Mouse (Mus musculus) liver, embryonic 14.5 days (tissue): Measurements from ENCODE around the gene Gm16181. TPM values are rescaled to one million over a fixed set of nuclear protein-coding genes. Genes with fewer than 3 reads are reported as not detected.

Experiments used
- ATAC-seq: fragments of 200-750 bp; cut with Nextera tagmentation; 2 replicates; pipeline ENCODE4 v1.8.0; 2017; ENCODE audit warnings: moderate number of reproducible peaks, mild to moderate bottlenecking, moderate library complexity; ENCODE audit not compliant: insufficient read depth
- DNase-seq, 3 experiments: peaks; one replicate each; pipeline ENCODE4 v3.0.0-alpha.2; 2012 to 2013; ENCODE audit warnings: low read depth in 3 of 3, low spot score in 3 of 3
- H3K27ac ChIP-seq: fragments of 300-500 bp; sonication (generic); 2 replicates; pipeline ENCODE4 v1.5.1; 2014; ENCODE audit warnings: moderate library complexity, mild to moderate bottlenecking, control low read depth, inconsistent platforms
- H3K27me3 ChIP-seq: fragments of 300-500 bp; sonication (generic); 2 replicates; pipeline ENCODE4 v1.6.1; 2014; ENCODE audit warnings: mild to moderate bottlenecking, low read length, moderate library complexity; ENCODE audit not compliant: control insufficient read depth, insufficient read depth
- H3K36me3 ChIP-seq: fragments of 300-500 bp; sonication (generic); replicated peaks from 2 replicates; pipeline ENCODE4 v1.6.1; 2014; ENCODE audit warnings: low read depth; ENCODE audit not compliant: control insufficient read depth, insufficient read depth
- H3K4me1 ChIP-seq, 2 experiments: fragments of 200-500 bp in 1 of 2; fragments of 300-500 bp in 1 of 2; sonication (generic) in 1 of 2; replicated peaks; 2 replicates each; pipeline ENCODE4 v1.6.1; 2012 to 2014; ENCODE audit warnings: antibody characterized with exemption in 1 of 2, inconsistent platforms in 1 of 2, low read length in 1 of 2; ENCODE audit not compliant: control insufficient read depth in 2 of 2, insufficient read depth in 2 of 2
- H3K4me2 ChIP-seq: fragments of 300-500 bp; sonication (generic); 2 replicates; pipeline ENCODE4 v1.6.1; 2014; ENCODE audit warnings: low read depth, mild to moderate bottlenecking, control low read depth, moderate library complexity
- H3K4me3 ChIP-seq, 2 experiments: fragments of 200-500 bp in 1 of 2; fragments of 300-500 bp in 1 of 2; sonication (generic) in 1 of 2; 2 replicates each; pipeline ENCODE4 v1.5.1; 2012 to 2014; ENCODE audit warnings: low read depth in 2 of 2, low read length in 2 of 2, mild to moderate bottlenecking in 2 of 2, control low read depth in 1 of 2, inconsistent platforms in 1 of 2, moderate library complexity in 1 of 2; ENCODE audit not compliant: insufficient read depth in 1 of 2
- H3K9ac ChIP-seq: fragments of 300-500 bp; sonication (generic); replicated peaks from 2 replicates; pipeline ENCODE4 v1.6.1; 2014; ENCODE audit warnings: mild to moderate bottlenecking, control low read depth, moderate library complexity
- H3K9me3 ChIP-seq: fragments of 300-500 bp; sonication (generic); 2 replicates; pipeline ENCODE4 v1.6.1; 2016; ENCODE audit warnings: low read length, mixed read lengths; ENCODE audit not compliant: control insufficient read depth
- CTCF ChIP-seq: IDR thresholded peaks from 2 replicates; pipeline ENCODE4 v1.5.1; 2016; ENCODE audit warnings: antibody characterized with exemption, low read depth, control low read depth
- EP300 ChIP-seq: IDR thresholded peaks from 2 replicates; pipeline ENCODE4 v1.6.1; 2016; ENCODE audit warnings: antibody characterized with exemption, low read depth
- WGBS: fragments of 180-500 bp; shearing (Covaris S2); extraction: QIAGEN DNeasy Blood & Tissue Kit; methylation state at CpG from one replicate; pipeline ENCODE4 v1.1.7; 2014; ENCODE audit not compliant: insufficient replicate concordance; 5-methylcytosine and 5-hydroxymethylcytosine counted together
- polyA plus RNA-seq, 2 experiments: library from polyadenylated mRNA; depleted of rRNA in 1 of 2; stranded (reverse) in 1 of 2; unstranded in 1 of 2; fragments of >200 nt; fragmentation: Nextera tagmentation in 1 of 2; extraction: Ambion mirVana in 1 of 2; gene quantifications; 2 replicates each; pipeline versions ENCODE4 v1.2.1 to v1.2.3; 2012 to 2014

The Gm16181 gene
- polyA plus RNA-seq, 2 experiments, result 0.21 TPM; not detected in 1

- Histone ChIP-seq H3K4me1 (peaks cover 20 to 27% of the 10 kb centered on the region in 2 experiments), H3K36me3 (peaks cover 17% of the 10 kb centered on the region), H3K27me3 (no peaks in the 10 kb centered on the region), H3K27ac (no peak overlapping the region), H3K4me2 (no peak overlapping the region), H3K4me3 (no peak overlapping the region), H3K9me3 (no peaks in the 10 kb centered on the region), H3K9ac (no peak overlapping the region)
- DNase-seq (no peak), ATAC-seq (no peak)
- WGBS, result 58% methylated on average over 5 of the region's 5 CpGs
- TF ChIP-seq CTCF (no peak), EP300 (no peak)
Observed at GRCm38 (mm10) chr17:35239700-35240099, 19.1 kb downstream of the Gm16181 start.

- peaks cover 27% of the 10 kb centered on the region for H3K36me3 ChIP-seq
- peak overlapping the region; percentile 56 for H3K9ac ChIP-seq
- ATAC-seq, result no peak
- no peak for DNase-seq
- TF ChIP-seq CTCF (no peak), EP300 (no peak)
- H3K4me3 ChIP-seq, result peak overlapping the region; percentile 58 to 85
- H3K9me3 ChIP-seq, result no peaks in the 10 kb centered on the region
- H3K4me1 ChIP-seq, result peaks cover 20 to 32% of the 10 kb centered on the region in 2 experiments
- H3K27ac ChIP-seq, result peak overlapping the region; percentile 5; the same call in 1 of the 2 replicates
- H3K4me2 ChIP-seq, result peak overlapping the region; percentile 97
- H3K27me3 ChIP-seq, result no peaks in the 10 kb centered on the region
- WGBS, result 32% methylated on average over 12 of the region's 12 CpGs
Observed at GRCm38 (mm10) chr17:35240384-35241304, 20.0 kb downstream of the Gm16181 start.

GRCm38 (mm10) chr17:35241305-35242014 is 20.8 kb downstream of the Gm16181 start, which contains the start of gene Ddx39b:
Gene Ddx39b, plus strand, starts transcription at chr17:35241746.
- peaks cover 20 to 32% of the 10 kb centered on the region in 2 experiments for H3K4me1 ChIP-seq
- peak within 1 kb of the TSS; percentile 97 for H3K4me2 ChIP-seq
- DNase-seq, result peak; percentile 85 to 90 (median 87)
- H3K9ac ChIP-seq, result peak within 1 kb of the TSS; percentile 95
- ATAC-seq, result peak; percentile 88
- H3K27ac ChIP-seq, result peak within 1 kb of the TSS; percentile 83
- peak; percentile 57; the same call in 1 of the 2 replicates for TF ChIP-seq EP300
- TF ChIP-seq CTCF, result peak; percentile 24; the same call in 1 of the 2 replicates
- H3K9me3 ChIP-seq, result no peaks in the 10 kb centered on the region
- H3K27me3 ChIP-seq, result no peaks in the 10 kb centered on the region
- WGBS, result under 1% methylated on average over 69 of the region's 69 CpGs
- H3K4me3 ChIP-seq, result peak within 1 kb of the TSS; percentile 85 to 97
- H3K36me3 ChIP-seq, result peaks cover 35% of the 10 kb centered on the region

GRCm38 (mm10) chr17:35242015-35242941 is 21.6 kb downstream of the Gm16181 start:
- H3K27me3 ChIP-seq, result no peaks in the 10 kb centered on the region
- no peak for TF ChIP-seq EP300
- peak; percentile 67 for TF ChIP-seq CTCF
- H3K9ac ChIP-seq, result peak overlapping the region; percentile 95
- H3K4me1 ChIP-seq, result peaks cover 20 to 32% of the 10 kb centered on the region in 2 experiments
- H3K4me3 ChIP-seq, result peak overlapping the region; percentile 85 to 97
- DNase-seq (peak; percentile 67 to 74 (median 67)), ATAC-seq (peak; percentile 44)
- H3K4me2 ChIP-seq, result peak overlapping the region; percentile 97
- no peaks in the 10 kb centered on the region for H3K9me3 ChIP-seq
- peak overlapping the region; percentile 83 for H3K27ac ChIP-seq
- WGBS, result under 1% methylated on average over 54 of the region's 55 CpGs
- peaks cover 43% of the 10 kb centered on the region for H3K36me3 ChIP-seq
